ENCODE assay signal across 7 mouse cellular contexts in genomic region chr2:62664135-62664670, GRCm38 (mm10). TPM values are rescaled to one million over a fixed set of nuclear protein-coding genes. Genes with fewer than 3 reads are reported as not detected.
A peak's percentile ranks its signal among the peaks of the same experiment; 100 is the strongest.
DNase-seq lines count a peak whose midpoint lies in the region; ATAC-seq and TF ChIP-seq lines count a peak whose summit lies in the region.

Gene Gca (plus strand): TSS chr2:62664285.

- no peak for TF ChIP-seq POLR2A in heart, adult 2 months (IDR thresholded peaks at IDR 0.05; ENCODE audit: insufficient read depth, low read depth, low read length)
- peak; percentile 21; the same call in 1 of the 2 replicates for TF ChIP-seq POLR2A in spleen, adult 2 months (IDR thresholded peaks at IDR 0.05; ENCODE audit: low read depth, low read length)

- no peak for TF ChIP-seq EP300 in heart, adult 2 months (IDR thresholded peaks at IDR 0.05; ENCODE audit: insufficient read depth, low read depth, low read length)

- no peaks in the 10 kb centered on the region for H3K36me3 ChIP-seq in embryonic facial prominence, embryonic 14.5 days (ENCODE audit: control insufficient read depth, insufficient read depth, low read length)
- H3K36me3 ChIP-seq in heart, adult 2 months (ENCODE audit: control insufficient read depth, insufficient read depth, low read length) = no peaks in the 10 kb centered on the region
- no peaks in the 10 kb centered on the region for H3K36me3 ChIP-seq in limb, embryonic 12.5 days
- no peaks in the 10 kb centered on the region for H3K36me3 ChIP-seq in midbrain, embryonic 14.5 days (ENCODE audit: control insufficient read depth, insufficient read depth, low read length)
- no peaks in the 10 kb centered on the region for H3K36me3 ChIP-seq in spleen, adult 2 months (ENCODE audit: control insufficient read depth, insufficient read depth, low read length)

- no peak within 1 kb of the TSS for H3K27ac ChIP-seq in embryonic facial prominence, embryonic 14.5 days (replicated peaks; ENCODE audit: low read depth, low read length)
- peak within 1 kb of the TSS; percentile 70 for H3K27ac ChIP-seq in heart, adult 2 months
- H3K27ac ChIP-seq in limb, embryonic 12.5 days = no peak within 1 kb of the TSS
- no peak within 1 kb of the TSS for H3K27ac ChIP-seq in midbrain, embryonic 14.5 days (replicated peaks; ENCODE audit: low read depth, low read length)
- no peak within 1 kb of the TSS for H3K27ac ChIP-seq in spleen, adult 2 months (ENCODE audit: insufficient read depth, low read length)

- intact Hi-C loops in heart, adult 2 months (cut with DNase I) = no loop called here

- peaks cover 3% of the 10 kb centered on the region; the same call in 1 of the 2 replicates for H3K27me3 ChIP-seq in embryonic facial prominence, embryonic 14.5 days (replicated peaks; ENCODE audit: control insufficient read depth, insufficient read depth, low read length)
- no peaks in the 10 kb centered on the region for H3K27me3 ChIP-seq in heart, adult 2 months (ENCODE audit: control insufficient read depth, insufficient read depth, low read length)
- H3K27me3 ChIP-seq in limb, embryonic 12.5 days = peaks cover 11% of the 10 kb centered on the region
- H3K27me3 ChIP-seq in midbrain, embryonic 14.5 days (ENCODE audit: control insufficient read depth, insufficient read depth, low read length) = no peaks in the 10 kb centered on the region
- no peaks in the 10 kb centered on the region for H3K27me3 ChIP-seq in spleen, adult 2 months (ENCODE audit: control insufficient read depth, insufficient read depth, low read length)

- peak within 1 kb of the TSS; percentile 59 for H3K4me3 ChIP-seq in embryonic facial prominence, embryonic 14.5 days (ENCODE audit: low read depth, low read length)
- peak within 1 kb of the TSS; percentile 79 for H3K4me3 ChIP-seq in heart, adult 2 months
- H3K4me3 ChIP-seq in limb, embryonic 12.5 days (replicated peaks) = peak within 1 kb of the TSS; percentile 55
- H3K4me3 ChIP-seq in midbrain, embryonic 14.5 days (replicated peaks; ENCODE audit: low read depth, low read length) = peak within 1 kb of the TSS; percentile 64
- H3K4me3 ChIP-seq in spleen, adult 2 months (ENCODE audit: extremely low read depth, insufficient read depth, insufficient read length) = peak within 1 kb of the TSS; percentile 67

- no peaks in the 10 kb centered on the region for H3K79me2 ChIP-seq in heart, adult 2 months (replicated peaks; ENCODE audit: control insufficient read depth, insufficient read depth, low read length)

- peak; percentile 98 for ATAC-seq in embryonic facial prominence, embryonic 14.5 days (ENCODE audit: low read depth)
- ATAC-seq in limb, embryonic 12.5 days (ENCODE audit: insufficient number of reproducible peaks, insufficient read depth, low FRiP score, low TSS enrichment, low read depth) = peak; percentile 91
- ATAC-seq in midbrain, embryonic 14.5 days (ENCODE audit: low FRiP score, low TSS enrichment) = peak; percentile 96

- H3K4me2 ChIP-seq in embryonic facial prominence, embryonic 14.5 days (ENCODE audit: low read depth, low read length) = peak within 1 kb of the TSS; percentile 87
- H3K4me2 ChIP-seq in limb, embryonic 12.5 days = peak within 1 kb of the TSS; percentile 98
- H3K4me2 ChIP-seq in midbrain, embryonic 14.5 days (ENCODE audit: low read length) = peak within 1 kb of the TSS; percentile 92

- no peaks in the 10 kb centered on the region for H3K4me1 ChIP-seq in embryonic facial prominence, embryonic 14.5 days (ENCODE audit: control insufficient read depth, insufficient read depth, low read length)
- no peaks in the 10 kb centered on the region for H3K4me1 ChIP-seq in heart, adult 2 months (ENCODE audit: control insufficient read depth, insufficient read depth, low read length)
- no peaks in the 10 kb centered on the region for H3K4me1 ChIP-seq in limb, embryonic 12.5 days (replicated peaks)
- H3K4me1 ChIP-seq in midbrain, embryonic 14.5 days (ENCODE audit: control insufficient read depth, insufficient read depth, low read length) = peaks cover 3% of the 10 kb centered on the region; the same call in 1 of the 2 replicates
- H3K4me1 ChIP-seq in spleen, adult 2 months (ENCODE audit: control insufficient read depth, insufficient read depth, insufficient read length) = peaks cover 2% of the 10 kb centered on the region; the same call in 1 of the 2 replicates

- TF ChIP-seq CTCF in heart, adult 2 months (IDR thresholded peaks at IDR 0.05) = no peak
- no peak for TF ChIP-seq CTCF in spleen, adult 2 months (IDR thresholded peaks at IDR 0.05; ENCODE audit: extremely low read depth, insufficient read depth, insufficient read length, insufficient replicate concordance)

- 3% methylated on average over 16 of the region's 43 CpGs for WGBS in embryonic facial prominence, embryonic 14.5 days
- 1% methylated on average over 43 of the region's 43 CpGs for WGBS in heart, adult 2 months
- 1% methylated on average over 43 of the region's 43 CpGs for WGBS in limb, embryonic 12.5 days
- under 1% methylated on average over 42 of the region's 43 CpGs for WGBS in midbrain, embryonic 14.5 days
- under 1% methylated on average over 43 of the region's 43 CpGs for WGBS in spleen, adult 2 months

- peak; percentile 87 to 91 for DNase-seq in adrenal gland, postnatal 36 days
- DNase-seq in embryonic facial prominence, embryonic 14.5 days (ENCODE audit: low spot score) = peak; percentile 85
- DNase-seq in heart, adult 2 months = peak; percentile 72 to 82
- peak; percentile 82 to 85 for DNase-seq in kidney, adult 8-10 months
- peak; percentile 88 for DNase-seq in midbrain, embryonic 14.5 days
- DNase-seq in spleen, adult 2 months (ENCODE audit: low read depth in 1 of 2, low spot score in 2 of 2) = peak; percentile 58 to 65

- no peaks in the 10 kb centered on the region for H3K9me3 ChIP-seq in embryonic facial prominence, embryonic 14.5 days (ENCODE audit: control insufficient read depth, low read length)
- no peaks in the 10 kb centered on the region for H3K9me3 ChIP-seq in limb, embryonic 12.5 days
- no peaks in the 10 kb centered on the region for H3K9me3 ChIP-seq in midbrain, embryonic 14.5 days (ENCODE audit: control insufficient read depth, low read length)

- H3K9ac ChIP-seq in embryonic facial prominence, embryonic 14.5 days (ENCODE audit: low read depth, low read length) = peak within 1 kb of the TSS; percentile 51
- peak within 1 kb of the TSS; percentile 57 for H3K9ac ChIP-seq in heart, adult 2 months (ENCODE audit: low read depth, low read length)
- peak within 1 kb of the TSS; percentile 51 for H3K9ac ChIP-seq in limb, embryonic 12.5 days (replicated peaks)
- H3K9ac ChIP-seq in midbrain, embryonic 14.5 days (replicated peaks; ENCODE audit: low read length) = peak within 1 kb of the TSS; percentile 51

RNA-seq across cellular contexts. Expression of gene Gca, which starts in this region (rescaled TPM):
- 1 to 10 TPM; 2.0 to 5.8 TPM for total RNA-seq in adrenal gland, postnatal 36 days (2021)
- polyA plus RNA-seq in embryonic facial prominence, embryonic 14.5 days (2014; fragmentation: Nextera tagmentation; extraction: Ambion mirVana) = 2.1 and 3.2 TPM in 2 replicates
- total RNA-seq in heart, adult 2 months (2021) = 10 to 100 TPM; 22.8 to 26.2 TPM
- polyA plus RNA-seq in heart, adult 2 months (2012; rRNA removed) = 12.9 and 17.8 TPM in 2 replicates
- 0.41 and 0.52 TPM in 2 replicates for polyA plus RNA-seq in limb, embryonic 12.5 days (2016; fragmentation: Nextera tagmentation; extraction: Ambion mirVana)
- polyA plus RNA-seq in midbrain, embryonic 14.5 days (2014; fragmentation: Nextera tagmentation; extraction: Ambion mirVana) = 4.0 and 4.3 TPM in 2 replicates
- 3.3 and 3.7 TPM in 2 replicates for polyA plus RNA-seq in spleen, adult 2 months (2012; rRNA removed)

Comparison
In these comparisons a context has a peak if more than half of its experiments do, and no peak if none do; other contexts are left out.
1. Peak in ATAC-seq, H3K4me3 ChIP-seq, H3K9ac ChIP-seq and H3K4me2 ChIP-seq in limb, embryonic 12.5 days; RNA of the gene not detected or under 1 TPM.